Mouse (Mus musculus): ENCODE measurements around the gene Hoxa5. TPM values are rescaled to one million over a fixed set of nuclear protein-coding genes. Genes with fewer than 3 reads are reported as not detected.

Hoxa5 gene
- 0.30 TPM for total RNA-seq (2023)

DNA sequence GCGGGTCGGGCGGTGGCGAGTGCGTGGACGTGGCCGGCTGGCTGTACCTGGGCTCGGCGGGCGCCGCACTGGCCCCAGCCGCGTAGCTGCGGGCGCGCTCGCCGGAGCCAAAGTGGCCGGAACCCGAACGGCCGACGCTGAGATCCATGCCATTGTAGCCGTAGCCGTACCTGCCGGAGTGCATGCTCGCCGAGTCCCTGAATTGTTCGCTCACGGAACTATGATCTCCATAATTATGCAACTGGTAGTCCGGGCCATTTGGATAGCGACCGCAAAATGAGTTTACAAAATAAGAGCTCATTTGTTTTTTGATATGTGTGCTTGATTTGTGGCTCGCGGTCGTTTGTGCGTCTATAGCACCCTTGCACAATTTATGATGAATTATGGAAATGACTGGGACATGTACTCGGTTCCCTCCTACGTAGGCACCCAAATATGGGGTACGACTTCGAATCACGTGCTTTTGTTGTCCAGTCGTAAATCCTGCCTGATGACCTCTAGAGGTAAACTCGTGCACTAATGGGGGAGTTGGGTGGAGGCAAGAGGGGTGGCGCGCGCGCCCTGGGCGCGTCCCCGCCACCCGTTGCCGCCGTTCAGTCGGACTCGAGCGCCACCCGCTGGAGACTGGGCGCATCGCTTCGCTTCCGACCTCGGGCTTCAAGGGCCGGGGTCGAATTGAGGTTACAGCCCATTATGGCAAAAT is at the start of gene Hoxa5:
Gene Hoxa5 (minus strand): TSS at position 538 of the 703 bp plus-strand sequence.

DNA sequence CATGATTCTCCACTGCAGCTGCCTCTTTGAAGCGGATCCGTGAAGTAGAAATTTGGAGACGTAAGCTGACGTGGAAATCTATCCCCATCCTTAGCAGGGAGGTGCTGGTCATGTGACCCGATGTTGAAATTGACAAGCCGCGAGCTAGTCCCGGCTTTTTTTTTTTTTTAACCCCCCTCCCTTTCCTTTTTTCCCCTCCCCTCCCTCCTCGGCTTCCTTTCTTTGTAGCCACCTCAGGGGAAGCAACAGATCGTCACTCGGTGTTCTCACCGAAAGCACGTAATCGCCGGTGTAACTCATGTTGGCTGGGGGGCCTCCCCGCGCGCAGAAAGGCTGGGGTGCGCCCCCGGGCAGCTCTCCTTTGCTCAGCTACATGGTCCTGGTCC is 41.4 kb upstream of the Hoxa5 start, which contains the start of gene Hoxa11:
Gene Hoxa11 (minus strand): TSS at position 54 of the 386 bp plus-strand sequence.

DNA sequence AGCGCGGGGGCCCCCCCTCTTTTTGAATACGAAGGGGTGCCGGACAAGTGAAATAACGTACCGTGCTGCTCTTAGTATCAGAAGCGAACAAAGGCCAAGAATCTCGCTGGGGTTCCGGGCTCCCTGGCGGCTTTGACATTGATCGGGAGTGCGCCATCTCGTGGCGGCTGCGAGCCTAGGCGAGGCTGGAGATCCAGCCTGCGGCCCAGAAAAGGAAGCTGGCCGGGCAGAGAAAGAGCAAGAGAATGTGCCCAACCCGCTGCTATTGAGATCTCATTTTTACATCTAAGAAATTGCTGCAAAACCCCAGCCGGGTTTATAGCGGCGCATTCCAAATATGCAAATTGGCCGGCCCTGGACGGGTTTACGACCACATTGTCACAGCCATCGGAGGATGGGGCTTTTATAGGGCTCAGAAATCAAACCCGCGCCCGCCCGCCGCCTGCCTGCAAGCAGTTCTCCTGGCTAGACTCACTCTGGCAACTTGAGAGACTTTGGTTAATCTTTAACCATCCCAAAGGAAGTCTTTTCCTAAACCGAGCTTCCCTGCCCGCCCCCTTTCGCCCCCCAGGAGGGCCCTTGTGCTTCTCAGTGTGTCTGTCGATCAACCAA is 36.1 kb upstream of the Hoxa5 start, which contains the start of gene Hoxa10:
Gene Hoxa10 (minus strand): TSS at position 466 of the 612 bp plus-strand sequence.

DNA sequence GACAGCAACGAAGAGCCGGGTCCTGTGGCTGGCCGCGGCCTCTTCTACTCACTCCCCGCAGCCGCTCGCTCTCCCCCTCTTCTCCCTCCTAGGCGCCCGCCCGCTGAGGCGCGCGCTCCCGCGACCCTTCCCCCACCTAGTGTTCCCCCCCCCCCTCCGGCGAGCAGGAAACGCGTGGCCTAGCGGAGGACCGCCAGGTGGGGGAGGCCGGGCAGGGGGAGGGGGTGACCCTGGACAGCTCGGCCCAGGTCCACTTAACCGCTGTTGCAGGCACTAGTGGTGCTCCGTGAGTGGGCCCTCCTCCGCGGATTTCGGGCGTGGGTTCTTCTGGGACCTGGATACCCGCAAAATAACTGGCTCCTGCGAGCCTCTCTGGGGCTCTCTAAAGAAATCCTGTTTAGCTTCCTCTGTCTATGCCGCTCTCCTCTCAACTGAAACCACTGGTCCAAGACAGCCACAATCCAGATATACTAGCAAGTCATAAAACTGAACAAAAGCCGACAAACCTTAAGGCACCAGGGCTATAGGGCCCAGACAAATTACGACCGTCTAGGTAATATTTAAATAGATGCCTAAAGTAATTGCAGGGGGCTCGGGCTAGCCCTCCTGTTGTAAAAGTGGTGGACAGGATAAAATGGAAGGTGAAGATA is 26.3 kb upstream of the Hoxa5 start, which contains the start of gene Hoxa9:
Gene Hoxa9 (minus strand): TSS at position 574 of the 650 bp plus-strand sequence.

DNA sequence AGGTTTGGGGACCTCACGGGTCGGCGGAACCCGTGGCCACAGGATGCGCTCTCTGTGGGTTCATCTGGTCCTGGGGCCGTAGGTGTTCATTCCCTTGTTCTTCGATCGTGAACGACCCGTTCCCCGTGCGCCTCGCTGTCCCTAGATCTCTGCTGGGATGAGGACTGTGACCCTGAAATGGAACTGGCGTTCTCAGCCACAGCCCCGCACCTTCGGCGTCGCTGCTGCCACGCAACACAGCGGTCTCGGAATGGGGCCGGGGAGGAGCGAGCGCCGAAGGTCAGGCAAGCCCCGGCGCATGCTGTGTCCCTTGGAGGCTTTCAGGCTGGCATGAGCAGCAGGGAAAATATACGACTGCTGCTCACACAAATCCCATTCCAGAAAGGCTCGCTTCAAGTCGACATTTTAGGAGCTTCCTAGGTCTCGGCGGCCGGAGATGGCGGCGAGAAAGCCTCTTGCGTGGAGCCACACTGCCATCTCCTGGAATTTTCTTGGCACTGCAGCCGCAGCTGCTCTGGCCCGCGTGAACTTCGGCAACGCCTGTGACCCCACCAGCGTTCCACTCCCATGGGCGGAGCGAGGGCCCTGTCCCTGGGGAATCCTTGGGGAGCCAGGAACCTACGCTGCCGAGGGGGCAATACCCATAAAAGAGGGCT is 17.1 kb upstream of the Hoxa5 start, which contains the start of gene Hoxa7:
Gene Hoxa7 (minus strand): TSS at position 518 of the 656 bp plus-strand sequence.

DNA sequence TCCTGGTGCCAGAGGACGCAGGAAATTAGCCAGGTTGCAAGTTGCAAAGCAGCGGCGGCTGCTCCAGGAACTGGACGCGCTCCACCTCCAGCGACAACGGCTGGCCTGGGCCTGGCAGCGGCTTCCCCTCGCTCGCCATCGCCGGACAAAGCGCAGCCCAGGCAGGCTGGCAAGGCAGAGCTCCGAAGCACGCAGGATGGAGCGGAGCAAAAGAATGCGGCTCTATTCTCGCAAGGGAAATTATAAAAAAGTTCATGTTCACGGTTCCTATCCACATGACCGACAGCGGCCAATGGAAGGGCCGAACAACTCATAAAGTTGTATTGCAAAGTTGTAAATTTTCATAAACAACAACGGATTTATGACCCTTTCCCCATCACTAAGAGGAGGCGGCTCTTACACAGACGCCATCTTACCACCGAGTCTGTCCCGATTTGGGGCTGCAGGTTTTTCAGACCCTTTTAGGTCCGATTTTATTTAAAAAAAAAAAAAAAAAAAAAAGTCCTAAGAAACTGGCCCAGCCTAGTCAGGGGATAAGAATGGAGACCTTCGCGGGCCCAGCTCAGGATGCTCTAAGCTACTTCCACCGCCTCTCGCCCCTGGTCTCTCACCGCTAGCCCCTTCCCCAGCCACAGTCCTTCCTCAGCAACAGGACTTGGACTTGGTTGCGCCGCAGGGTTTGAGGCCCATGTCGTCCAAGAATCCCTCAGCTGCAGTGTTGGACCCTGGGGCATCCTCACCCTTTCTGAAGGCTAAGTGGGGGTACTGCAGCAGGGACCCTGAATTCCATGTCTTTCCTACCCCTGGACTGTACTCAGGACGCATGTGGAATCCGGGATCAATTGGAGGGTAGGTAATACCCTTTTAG is 9.0 kb upstream of the Hoxa5 start, which contains the start of the genes Hoxa3 and Gm28308:
Gene Hoxa3 (minus strand): TSS at position 218 of the 868 bp plus-strand sequence.
Gene Gm28308 (minus strand): TSS at position 221 of the 868 bp plus-strand sequence.

DNA sequence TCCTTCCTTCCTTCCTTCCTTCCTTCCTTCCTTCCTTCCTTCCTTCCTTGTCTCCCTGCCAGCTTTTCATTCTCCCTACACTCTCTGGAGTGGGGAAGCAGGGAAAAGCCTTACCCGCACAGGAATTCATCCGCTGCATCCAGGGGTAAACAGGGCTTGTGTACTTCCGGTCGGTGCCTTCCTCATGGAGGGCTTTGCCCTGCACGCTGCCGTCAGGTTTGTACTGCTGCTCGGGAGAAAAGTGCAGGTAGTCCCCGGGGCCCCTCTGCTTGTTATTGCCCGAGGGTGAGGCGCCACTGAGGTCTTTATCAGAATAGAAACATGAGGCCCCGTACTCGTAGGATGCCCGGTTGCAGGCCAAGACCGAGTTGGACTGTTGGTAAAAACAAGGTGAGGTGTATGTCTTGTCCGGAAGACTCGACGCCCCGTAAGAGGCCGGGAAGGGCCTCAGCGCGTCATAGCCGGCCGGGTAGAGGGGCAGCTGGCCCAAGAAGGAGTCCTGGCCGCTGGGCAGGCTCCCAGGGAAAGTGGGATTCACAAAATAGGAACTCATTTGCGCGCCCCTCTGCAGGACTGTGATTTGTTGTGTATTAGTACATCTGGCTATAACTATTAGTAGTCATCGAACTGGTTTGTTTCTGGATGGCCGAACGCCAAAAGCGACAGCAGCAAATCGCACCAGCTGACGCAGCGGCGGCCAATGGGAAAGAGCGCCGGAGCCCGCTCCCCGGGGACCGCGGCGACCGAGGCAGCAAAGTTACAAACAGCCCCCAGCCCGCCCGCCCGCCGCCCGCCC is 3.9 kb upstream of the Hoxa5 start, which contains the start of gene Hoxa6:
Gene Hoxa6 (minus strand): TSS at position 651 of the 796 bp plus-strand sequence.

DNA sequence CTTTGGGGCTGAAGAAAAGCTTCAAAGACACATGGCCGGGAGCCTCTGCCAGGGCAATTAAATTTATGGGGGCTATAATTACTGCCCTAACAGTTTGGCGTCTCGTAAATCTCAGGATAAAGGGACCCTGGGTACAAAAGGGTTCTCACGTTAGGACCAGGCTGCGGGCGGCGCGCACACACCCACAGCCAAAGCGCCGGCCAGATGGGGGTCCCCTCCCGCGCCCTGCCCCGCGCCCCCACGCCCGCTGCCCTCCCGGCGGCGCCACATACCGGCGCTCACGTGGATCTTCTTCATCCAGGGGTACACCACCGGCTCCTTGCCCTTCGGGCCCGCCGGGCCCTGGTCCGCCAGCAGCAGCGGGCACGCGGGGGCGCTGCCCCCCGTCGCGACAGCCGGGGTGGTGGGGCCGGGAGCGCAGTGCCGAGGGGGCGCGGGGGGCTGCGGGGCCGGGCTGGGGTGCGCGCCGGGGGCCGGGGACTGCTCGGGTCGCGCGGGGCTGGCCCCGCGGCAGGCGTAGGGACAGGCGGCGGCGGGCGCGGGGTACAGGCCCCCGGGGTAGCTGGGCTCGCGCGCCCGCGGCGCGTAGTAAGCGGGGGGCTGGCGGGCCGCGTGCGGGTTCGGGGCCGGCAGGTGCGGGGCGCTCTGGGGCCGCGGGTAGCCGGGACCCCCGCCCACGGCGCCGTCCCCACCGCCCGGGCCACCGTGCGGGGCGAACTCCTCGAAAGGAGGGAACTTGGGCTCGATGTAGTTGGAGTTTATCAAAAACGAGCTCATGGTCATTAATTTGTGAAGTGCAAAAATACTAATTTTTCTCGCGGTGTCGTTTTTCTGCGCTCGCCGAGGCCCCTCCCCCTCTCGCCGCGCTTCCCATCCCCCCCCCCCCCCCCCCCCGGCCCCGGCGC is 13.2 kb downstream of the Hoxa5 start, which contains the start of gene Hoxa4:
Gene Hoxa4 (minus strand): TSS at position 848 of the 905 bp plus-strand sequence.

DNA sequence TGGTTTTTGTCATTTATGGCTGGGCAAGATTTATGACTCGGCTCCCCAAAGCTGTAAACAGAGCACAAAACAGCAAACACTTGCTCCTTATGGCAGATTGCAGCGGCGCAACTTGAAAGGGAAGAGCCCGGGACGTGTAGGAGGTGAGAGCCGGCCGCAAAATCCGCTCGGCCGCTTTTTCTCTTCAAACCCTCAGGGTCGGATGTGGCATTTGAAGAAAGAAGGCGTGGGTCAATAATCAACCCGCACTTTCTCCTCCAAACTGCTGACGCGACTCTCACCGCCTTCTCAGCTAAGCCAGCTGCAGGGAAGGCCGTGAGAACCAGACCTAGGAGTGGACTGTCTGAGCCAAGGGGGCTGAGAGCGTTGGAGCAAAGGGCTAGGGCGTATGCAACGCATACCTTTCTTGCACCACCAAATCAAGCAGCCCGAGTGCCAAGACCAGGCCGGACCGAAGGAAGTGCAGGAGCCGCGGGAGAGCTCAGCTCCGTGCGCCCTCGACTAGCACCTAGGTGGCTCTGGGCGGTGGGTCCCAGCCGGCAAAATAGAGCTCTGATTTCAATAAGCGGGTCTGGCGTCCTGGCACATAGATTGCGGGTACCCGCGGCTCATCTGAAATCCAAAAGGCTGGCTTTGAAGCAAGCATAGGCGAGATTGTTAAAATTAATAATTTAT is 27.2 kb downstream of the Hoxa5 start, which contains the start of gene 5730596B20Rik:
Gene 5730596B20Rik (plus strand): TSS at position 438 of the 675 bp plus-strand sequence.

DNA sequence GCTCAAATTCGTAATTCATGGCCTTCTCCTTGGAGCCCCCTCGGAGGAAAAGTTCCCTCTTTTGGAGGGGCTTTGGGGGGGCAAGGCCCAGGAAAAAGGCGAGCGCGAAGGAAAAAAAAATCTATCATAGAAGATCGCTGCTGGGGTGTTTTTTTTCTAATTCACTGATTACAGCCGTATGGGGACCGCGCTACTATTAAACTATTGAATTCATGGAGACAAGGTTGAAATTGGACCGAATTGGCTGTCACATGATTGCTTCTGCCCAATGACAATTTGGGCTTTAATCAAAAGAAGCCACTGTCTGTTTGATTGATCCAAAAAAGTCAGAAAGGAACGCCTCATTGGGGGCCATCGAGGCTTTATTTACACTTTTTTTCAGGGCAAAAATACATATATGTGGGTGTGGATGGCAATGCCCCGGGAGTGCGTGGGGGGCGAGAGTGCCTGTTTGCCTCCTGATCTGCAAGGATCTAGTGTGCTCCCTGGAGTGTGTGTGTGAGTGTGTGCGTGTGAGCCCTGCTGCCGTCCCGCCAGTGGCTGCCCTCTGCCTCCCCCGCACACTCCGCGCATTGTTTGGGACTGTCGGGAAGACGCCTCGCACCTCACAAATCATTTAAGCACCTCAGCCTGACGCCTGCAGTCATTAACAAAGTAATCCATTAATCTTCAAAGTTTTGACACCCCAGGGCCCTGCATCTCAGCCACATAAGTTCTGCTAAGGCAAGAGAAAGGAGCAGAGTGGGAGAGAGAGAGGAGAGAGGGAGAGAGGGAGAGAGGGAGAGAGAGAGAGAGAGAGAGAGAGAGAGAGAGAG is 39.6 kb downstream of the Hoxa5 start, which contains the start of gene Hoxa2:
Gene Hoxa2 (minus strand): TSS at position 206 of the 815 bp plus-strand sequence.

DNA sequence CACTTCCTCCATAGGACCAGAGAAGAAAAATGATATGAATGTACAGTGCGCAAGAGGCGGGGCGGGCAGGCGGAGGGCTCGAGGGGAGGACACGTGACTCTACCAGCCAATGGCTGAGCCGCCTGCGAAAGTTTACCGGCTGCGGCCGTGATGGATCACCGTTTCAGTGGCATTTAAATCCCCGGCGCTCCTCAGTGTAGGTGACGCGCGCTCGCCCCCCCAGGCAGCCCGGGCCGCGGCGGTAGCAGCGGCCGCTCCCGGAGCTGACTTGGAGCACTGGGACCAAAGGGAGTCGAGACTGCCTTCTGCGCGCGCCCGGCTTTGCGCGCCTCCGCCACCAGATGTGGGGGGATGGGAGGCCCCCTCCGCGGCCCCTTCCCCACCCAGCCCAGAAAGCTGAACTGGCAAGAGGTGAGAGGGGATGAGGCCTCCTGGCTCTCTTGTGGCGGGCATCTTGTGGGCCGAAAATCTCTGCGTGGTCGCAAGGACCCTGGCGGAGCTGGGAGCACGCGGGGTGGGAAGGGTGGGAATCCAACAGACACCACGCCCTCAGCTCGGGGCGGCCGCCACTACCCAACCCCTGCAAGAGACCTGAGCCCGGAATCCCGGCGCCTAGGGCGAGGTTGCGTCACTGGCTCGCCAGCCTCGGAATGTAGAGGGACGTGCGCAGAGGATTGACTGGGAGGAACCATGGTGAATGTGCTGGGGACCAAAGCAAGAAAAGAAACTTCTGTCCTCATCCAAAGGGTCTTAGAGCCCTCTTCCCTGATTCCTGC is 45.9 kb downstream of the Hoxa5 start, which contains the start of gene Hoxa1:
Gene Hoxa1 (minus strand): TSS at position 42 of the 776 bp plus-strand sequence.

Other genes starting within 250 kb of the Hoxa5 start
- 10.0 TPM for gene Skap2, start 192.0 kb downstream of the Hoxa5 start, total RNA-seq (2023)
- not detected for gene Hoxa1, start 46.3 kb downstream of the Hoxa5 start, total RNA-seq (2023)
- gene Hoxa2, start 39.8 kb downstream of the Hoxa5 start, total RNA-seq (2023) = not detected
- gene 5730596B20Rik, start 27.1 kb downstream of the Hoxa5 start, total RNA-seq (2023) = not detected
- 0.59 TPM for gene Hoxa4, start 12.8 kb downstream of the Hoxa5 start, total RNA-seq (2023)
- gene Hoxa6, start 4.1 kb upstream of the Hoxa5 start, total RNA-seq (2023) = not detected
- not detected for gene Hoxa3, start 8.7 kb upstream of the Hoxa5 start, total RNA-seq (2023)
- not detected for gene Gm28308, start 8.8 kb upstream of the Hoxa5 start, total RNA-seq (2023)
- not detected for gene Hoxa7, start 17.3 kb upstream of the Hoxa5 start, total RNA-seq (2023)
- gene Hoxa9, start 26.5 kb upstream of the Hoxa5 start, total RNA-seq (2023) = not detected
- gene Hoxa10, start 36.3 kb upstream of the Hoxa5 start, total RNA-seq (2023) = 0.21 TPM
- gene Hoxa11, start 41.2 kb upstream of the Hoxa5 start, total RNA-seq (2023) = not detected
- gene Hoxa13, start 56.3 kb upstream of the Hoxa5 start, total RNA-seq (2023) = not detected
- gene Evx1, start 108.9 kb upstream of the Hoxa5 start, total RNA-seq (2023) = 1.1 TPM

All from CD4-positive naive resting alpha-beta T cell, adult 57 days (primary cell).